Comparison of ENCODE assay signal across 8 mouse cellular contexts in the genomic region with DNA sequence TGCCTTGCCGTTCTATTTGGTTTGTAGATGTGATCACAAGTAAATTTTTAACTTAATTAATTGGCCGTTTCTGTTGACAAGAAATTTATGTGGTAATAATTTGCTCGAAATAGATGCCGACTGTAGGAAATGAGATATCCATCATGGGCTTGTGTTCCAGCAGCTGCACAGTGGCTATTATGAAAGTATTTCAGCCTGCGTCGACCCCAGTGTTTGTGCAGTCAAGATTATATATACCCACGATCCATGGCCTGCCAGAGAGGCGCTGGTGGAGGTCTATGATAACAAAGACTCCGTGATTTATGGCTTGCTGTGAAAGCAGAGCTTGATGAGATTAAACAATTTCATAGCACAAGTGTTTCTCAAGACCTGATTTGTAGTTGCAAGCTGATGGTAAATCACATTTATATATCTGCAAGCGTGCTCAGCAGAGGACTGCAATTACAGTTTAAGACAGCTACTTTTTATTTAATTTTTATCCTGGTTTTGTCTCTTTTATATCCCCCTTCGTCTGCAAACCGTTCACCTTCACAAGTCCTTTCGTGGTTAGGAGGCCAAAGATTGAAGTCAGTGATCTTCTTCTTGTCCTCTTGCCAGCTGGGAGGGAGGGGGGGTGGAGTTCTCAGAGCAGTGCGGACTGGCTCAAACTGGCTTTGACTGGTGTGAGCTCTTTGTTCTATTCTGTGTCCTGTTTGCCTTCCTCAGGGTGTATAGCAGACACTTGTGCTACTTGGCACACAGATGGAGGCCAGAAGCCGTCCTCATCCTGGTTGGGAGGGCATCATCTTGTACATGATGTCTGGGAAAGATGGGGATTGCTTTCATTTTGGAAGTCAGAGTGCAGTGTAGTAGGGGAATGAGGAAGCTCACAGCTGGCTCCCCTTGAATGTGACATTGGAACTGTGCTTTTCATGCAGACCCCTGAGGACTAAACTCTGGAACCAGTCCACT.
DNase-seq lines count a peak whose midpoint lies in the region; ATAC-seq lines count a peak whose summit lies in the region.

No protein-coding gene starts in this region.

- H3K4me1 ChIP-seq in hindbrain, embryonic 12.5 days, result peaks cover 12% of the 10 kb centered on the region
- peaks cover 20% of the 10 kb centered on the region for H3K4me1 ChIP-seq in limb, embryonic 13.5 days

- peak; percentile 73 for ATAC-seq in hindbrain, embryonic 12.5 days (ENCODE audit: low FRiP score)
- ATAC-seq in limb, embryonic 13.5 days (ENCODE audit: low FRiP score, low read depth), result peak; percentile 88
- no peak for ATAC-seq in frontal cortex, adult (ENCODE audit: low TSS enrichment)

- no peaks in the 10 kb centered on the region for H3K27me3 ChIP-seq in hindbrain, embryonic 12.5 days
- peaks cover 11% of the 10 kb centered on the region; the same call in 1 of the 2 replicates for H3K27me3 ChIP-seq in limb, embryonic 13.5 days

- peak; percentile 9 for DNase-seq in ovary, postnatal 36 days (ENCODE audit: low spot score)
- no peak for DNase-seq in ovary, postnatal 10 days (ENCODE audit: low spot score)
- peak; percentile 45 for DNase-seq in skeletal muscle tissue, adult 2 months (ENCODE audit: low read depth, low spot score)
- no peak for DNase-seq in natural killer cell, adult 2 months (ENCODE audit: low spot score in 2 of 2)
- no peak for DNase-seq in testis, postnatal 14 days (ENCODE audit: low spot score)

- no peak overlapping the region for H3K4me3 ChIP-seq in hindbrain, embryonic 12.5 days
- H3K4me3 ChIP-seq in limb, embryonic 13.5 days, result no peak overlapping the region

- no peaks in the 10 kb centered on the region for H3K9me3 ChIP-seq in hindbrain, embryonic 12.5 days (replicated peaks)
- H3K9me3 ChIP-seq in limb, embryonic 13.5 days, result no peaks in the 10 kb centered on the region

- peak overlapping the region; percentile 76 for H3K27ac ChIP-seq in hindbrain, embryonic 12.5 days
- 0 out of 2 replicates have a peak overlapping the region, but pooled peaks have one; percentile 48 for H3K27ac ChIP-seq in limb, embryonic 13.5 days

- H3K4me2 ChIP-seq in hindbrain, embryonic 12.5 days (replicated peaks), result no peak overlapping the region; the same call in 1 of the 2 replicates
- peak overlapping the region; percentile 25 for H3K4me2 ChIP-seq in limb, embryonic 13.5 days (replicated peaks)

- WGBS in hindbrain, embryonic 12.5 days, result 40% methylated on average over 15 of the region's 15 CpGs
- 16% methylated on average over 15 of the region's 15 CpGs for WGBS in limb, embryonic 13.5 days

- H3K9ac ChIP-seq in hindbrain, embryonic 12.5 days, result 0 out of 2 replicates have a peak overlapping the region, but pooled peaks have one; percentile 6
- H3K9ac ChIP-seq in limb, embryonic 13.5 days, result no peak overlapping the region

- H3K36me3 ChIP-seq in hindbrain, embryonic 12.5 days, result no peaks in the 10 kb centered on the region
- H3K36me3 ChIP-seq in limb, embryonic 13.5 days, result no peaks in the 10 kb centered on the region

Comparison
In these comparisons a context has a peak if more than half of its experiments do, and no peak if none do; other contexts are left out.
1. DNase-seq: peak in ovary, postnatal 36 days (single experiment) and skeletal muscle tissue, adult 2 months (single experiment); none in ovary, postnatal 10 days (single experiment), natural killer cell, adult 2 months (0 of 2) and testis, postnatal 14 days (single experiment).